Mouse (Mus musculus): ENCODE data around the gene Arhgap36.

The Arhgap36 gene

DNA sequence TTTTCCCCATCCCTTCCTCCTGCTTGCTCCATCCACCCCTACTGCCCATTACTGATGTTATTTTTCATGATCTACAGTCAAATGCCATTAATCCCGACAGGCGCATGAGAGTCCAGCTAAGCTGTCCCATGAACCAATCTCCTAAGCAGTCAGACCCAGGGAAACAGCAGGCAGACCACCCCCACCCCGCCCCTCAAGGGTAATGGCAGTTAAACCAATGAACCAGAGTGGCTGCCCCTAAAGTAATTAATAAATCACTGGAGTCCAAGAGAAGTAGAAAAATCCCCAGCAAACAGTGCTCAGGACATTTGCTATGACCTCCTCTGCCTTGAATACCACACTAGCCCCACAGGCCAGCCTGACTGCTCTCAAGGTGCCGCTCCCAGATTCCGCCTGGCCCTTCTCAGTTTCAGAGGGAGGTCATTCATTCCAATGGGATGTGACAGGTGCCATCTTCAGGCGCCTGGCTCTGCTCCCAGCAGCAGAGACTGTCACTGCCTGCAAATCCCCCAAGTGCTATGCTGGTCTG lies at the start of gene Arhgap36:
Gene Arhgap36, plus strand, starts transcription at position 504 of the 529 bp plus-strand sequence.
- DNase-seq = no peak

DNA sequence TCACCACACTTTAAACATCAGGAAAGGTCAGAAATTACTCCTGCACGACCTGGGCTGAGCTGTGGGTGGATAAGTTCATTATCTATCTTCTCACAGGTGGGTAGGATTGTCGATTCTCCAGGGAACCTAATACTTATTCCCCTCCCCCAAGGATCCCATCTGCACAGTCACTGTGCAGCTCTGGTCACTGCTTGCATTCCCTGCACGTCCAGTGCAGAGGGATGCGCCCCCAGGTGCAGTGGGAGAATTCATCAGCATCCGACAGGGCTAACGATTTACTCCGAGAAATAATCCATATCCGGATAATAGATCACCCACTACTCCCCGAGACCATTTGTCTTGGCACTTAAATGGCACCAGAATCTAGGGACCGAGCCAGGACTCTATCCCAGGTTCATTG lies 6.0 kb upstream of the Arhgap36 start:
- no peak for DNase-seq

DNA sequence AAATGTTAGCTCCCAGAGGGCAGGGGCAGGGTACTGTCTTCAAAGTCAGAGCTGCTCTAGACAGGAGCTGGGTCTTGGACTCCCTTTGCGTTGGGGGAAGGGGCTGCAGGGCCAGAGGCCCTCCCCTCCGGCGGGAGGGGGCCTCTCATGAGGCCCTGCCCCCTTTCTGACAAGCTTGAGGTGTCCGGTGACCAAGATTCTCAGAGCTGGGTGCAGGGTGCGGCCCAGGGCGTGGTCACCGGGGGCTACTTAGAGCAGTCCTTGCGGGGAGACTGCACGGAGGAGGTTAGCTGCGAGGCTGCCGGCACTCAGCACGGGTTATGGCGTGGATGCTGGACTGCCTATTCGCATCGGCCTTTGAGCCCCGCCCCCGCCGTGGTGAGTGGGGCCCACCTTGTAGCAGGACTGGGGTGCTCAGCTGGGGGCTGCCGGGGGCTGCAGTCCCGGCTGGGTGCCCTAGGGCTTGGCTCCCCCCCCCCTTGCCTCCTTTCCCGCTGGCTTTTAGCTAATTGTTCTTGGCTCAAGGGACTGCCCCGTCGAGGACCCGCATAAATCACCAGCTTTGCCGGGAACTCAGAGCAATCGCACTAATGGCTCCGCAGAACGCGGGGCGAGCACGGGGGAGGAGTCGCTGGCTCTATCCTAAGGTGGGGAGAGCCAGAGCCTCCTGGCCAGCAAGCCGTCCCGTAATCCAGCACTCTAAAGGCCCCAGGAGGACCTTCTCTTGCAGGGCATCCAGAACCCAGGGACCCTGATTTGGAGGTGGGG lies 6.7 kb downstream of the Arhgap36 start:
- no peak for DNase-seq

- DNase-seq = no peak
Observed at GRCm38 (mm10) chrX:49479968-49480809, 16.4 kb downstream of the Arhgap36 start.

GRCm38 (mm10) chrX:49480846-49481245 lies 17.1 kb downstream of the Arhgap36 start:
- no peak for DNase-seq

GRCm38 (mm10) chrX:49489141-49489540 lies 25.4 kb downstream of the Arhgap36 start:
- DNase-seq = no peak

DNA sequence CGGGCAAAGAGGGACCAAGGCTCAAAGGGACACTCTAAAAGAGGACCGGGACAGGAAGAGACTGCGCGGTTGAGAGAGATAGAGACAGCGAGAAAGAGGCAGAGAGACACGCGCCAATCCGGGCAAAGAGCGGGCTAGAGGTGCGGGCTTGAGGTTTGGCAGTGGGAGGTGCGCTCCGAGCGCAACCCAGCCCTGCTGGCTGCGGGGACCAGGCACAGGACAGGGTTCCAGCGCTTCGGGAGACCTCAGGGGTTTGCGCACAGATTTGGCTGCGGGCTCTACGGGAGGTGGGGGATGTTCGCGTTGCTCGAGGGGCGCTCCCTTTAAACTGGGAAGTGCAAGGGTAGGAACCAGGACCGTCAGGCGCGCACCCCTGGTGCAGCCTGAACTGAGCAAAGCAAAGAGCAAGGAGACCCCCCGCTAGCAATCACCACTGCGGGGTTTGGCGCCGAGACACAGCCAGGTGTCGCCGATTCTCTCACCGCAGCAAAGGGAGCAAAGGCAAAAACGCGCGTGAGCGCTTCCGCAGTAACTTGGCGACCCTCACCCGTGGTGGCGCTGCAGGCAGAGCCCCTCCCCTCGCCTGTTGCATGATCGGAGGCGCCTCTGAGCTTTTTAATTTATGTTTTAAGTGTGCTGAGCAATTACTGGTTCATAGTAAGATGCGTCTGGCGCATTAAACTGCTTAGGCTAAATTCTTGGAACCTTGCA lies 30.1 kb downstream of the Arhgap36 start:
- DNase-seq = no peak
